Mouse (Mus musculus) hindbrain, embryonic 13.5 days (tissue): ENCODE measurements at regions not wholly inside any gene's neighbourhood (a gene's known extent, or its start where the extent isn't known, plus 50 kb on each side); places are given as distances from the start of the nearest gene placed in this dataset.

ENCODE experiments used
- ATAC-seq: fragments of 200-750 bp; cut with Nextera tagmentation; 2 replicates; pipeline ENCODE4 v1.8.0; 2017; ENCODE audit warnings: moderate TSS enrichment; ENCODE audit not compliant: low FRiP score
- H3K27ac ChIP-seq: fragments of 300-500 bp; sonication (generic); 2 replicates; pipeline ENCODE4 v1.5.1; 2015; ENCODE audit warnings: inconsistent platforms, mild to moderate bottlenecking, moderate library complexity
- H3K27me3 ChIP-seq: fragments of 300-500 bp; sonication (generic); 2 replicates; pipeline ENCODE4 v1.6.1; 2015; ENCODE audit warnings: mild to moderate bottlenecking, inconsistent platforms
- H3K36me3 ChIP-seq: fragments of 300-500 bp; sonication (generic); 2 replicates; pipeline ENCODE4 v1.6.1; 2015; ENCODE audit warnings: mild to moderate bottlenecking, inconsistent platforms
- H3K4me1 ChIP-seq: fragments of 300-500 bp; sonication (generic); replicated peaks from 2 replicates; pipeline ENCODE4 v1.6.1; 2015; ENCODE audit warnings: inconsistent platforms
- H3K4me2 ChIP-seq: fragments of 300-500 bp; sonication (generic); 2 replicates; pipeline ENCODE4 v1.6.1; 2015; ENCODE audit warnings: inconsistent platforms, mild to moderate bottlenecking, moderate library complexity
- H3K4me3 ChIP-seq: fragments of 300-500 bp; sonication (generic); 2 replicates; pipeline ENCODE4 v1.5.1; 2015; ENCODE audit warnings: mild to moderate bottlenecking, inconsistent platforms
- H3K9ac ChIP-seq: fragments of 300-500 bp; sonication (generic); 2 replicates; pipeline ENCODE4 v1.6.1; 2015; ENCODE audit warnings: mild to moderate bottlenecking, inconsistent platforms
- H3K9me3 ChIP-seq: fragments of 300-500 bp; sonication (generic); 2 replicates; pipeline ENCODE4 v1.6.1; 2016; ENCODE audit warnings: inconsistent platforms
- WGBS: fragments of 180-500 bp; shearing (Covaris S2); methylation state at CpG from one replicate; pipeline ENCODE4 v1.1.7; 2015; 5-methylcytosine and 5-hydroxymethylcytosine counted together

GRCm38 (mm10) chr16:79718230-79718629 is 627.3 kb upstream of the Tmprss15 start:
- 71% methylated on average over 1 of the region's 1 CpGs for WGBS
- H3K36me3 ChIP-seq = no peaks in the 10 kb centered on the region

GRCm38 (mm10) chr16:79692444-79692843 is 601.5 kb upstream of the Tmprss15 start:
- Histone ChIP-seq H3K36me3 (no peaks in the 10 kb centered on the region), H3K4me2 (no peak overlapping the region), H3K9ac (no peak overlapping the region), H3K4me1 (no peaks in the 10 kb centered on the region), H3K9me3 (no peaks in the 10 kb centered on the region), H3K27me3 (no peaks in the 10 kb centered on the region), H3K27ac (no peak overlapping the region), H3K4me3 (no peak overlapping the region)
- no peak for ATAC-seq
- 14% methylated on average over 2 of the region's 2 CpGs for WGBS

More at GRCm38 (mm10) chr16:79718230-79718629, 627.3 kb upstream of the Tmprss15 start:
- no peak overlapping the region for H3K9ac ChIP-seq
- no peaks in the 10 kb centered on the region for H3K4me1 ChIP-seq
- H3K4me2 ChIP-seq = no peak overlapping the region
- no peak overlapping the region for H3K27ac ChIP-seq
- no peaks in the 10 kb centered on the region for H3K27me3 ChIP-seq
- ATAC-seq = no peak
- H3K9me3 ChIP-seq = no peaks in the 10 kb centered on the region
- no peak overlapping the region for H3K4me3 ChIP-seq

- Histone ChIP-seq H3K4me1 (no peaks in the 10 kb centered on the region), H3K9ac (no peak overlapping the region), H3K36me3 (no peaks in the 10 kb centered on the region), H3K27ac (no peak overlapping the region), H3K9me3 (no peaks in the 10 kb centered on the region), H3K4me2 (no peak overlapping the region), H3K27me3 (no peaks in the 10 kb centered on the region), H3K4me3 (no peak overlapping the region)
- no peak for ATAC-seq
- WGBS = 65% methylated on average over 6 of the region's 6 CpGs
Measured at GRCm38 (mm10) chr16:79651162-79651741, 560.4 kb upstream of the Tmprss15 start.

GRCm38 (mm10) chr16:79640898-79641297 is 550.0 kb upstream of the Tmprss15 start:
- H3K27ac ChIP-seq = no peak overlapping the region
- ATAC-seq = no peak
- no peaks in the 10 kb centered on the region for H3K27me3 ChIP-seq
- no peak overlapping the region for H3K9ac ChIP-seq
- no peak overlapping the region for H3K4me2 ChIP-seq
- H3K4me3 ChIP-seq = no peak overlapping the region
- H3K4me1 ChIP-seq = no peaks in the 10 kb centered on the region
- 68% methylated on average over 3 of the region's 3 CpGs for WGBS
- H3K9me3 ChIP-seq = no peaks in the 10 kb centered on the region
- H3K36me3 ChIP-seq = no peaks in the 10 kb centered on the region

GRCm38 (mm10) chr16:79627139-79627538 is 536.2 kb upstream of the Tmprss15 start:
- H3K27me3 ChIP-seq = no peaks in the 10 kb centered on the region
- no peak overlapping the region for H3K4me2 ChIP-seq
- no peak for ATAC-seq
- WGBS = 67% methylated on average over 1 of the region's 1 CpGs
- no peak overlapping the region for H3K4me3 ChIP-seq
- no peaks in the 10 kb centered on the region for H3K36me3 ChIP-seq
- H3K27ac ChIP-seq = no peak overlapping the region
- H3K9ac ChIP-seq = no peak overlapping the region
- no peaks in the 10 kb centered on the region for H3K9me3 ChIP-seq
- no peaks in the 10 kb centered on the region for H3K4me1 ChIP-seq

GRCm38 (mm10) chr16:79611002-79611401 is 520.1 kb upstream of the Tmprss15 start:
- no peak overlapping the region for H3K27ac ChIP-seq
- H3K9me3 ChIP-seq = no peaks in the 10 kb centered on the region
- no peaks in the 10 kb centered on the region for H3K4me1 ChIP-seq
- no peak overlapping the region for H3K4me3 ChIP-seq
- H3K27me3 ChIP-seq = no peaks in the 10 kb centered on the region
- no peak for ATAC-seq
- no peaks in the 10 kb centered on the region for H3K36me3 ChIP-seq
- WGBS = 89% methylated on average over 5 of the region's 5 CpGs
- H3K4me2 ChIP-seq = no peak overlapping the region
- no peak overlapping the region for H3K9ac ChIP-seq

- Histone ChIP-seq H3K9me3 (no peaks in the 10 kb centered on the region), H3K36me3 (no peaks in the 10 kb centered on the region), H3K4me2 (no peak overlapping the region), H3K4me3 (no peak overlapping the region), H3K4me1 (no peaks in the 10 kb centered on the region), H3K27ac (no peak overlapping the region), H3K9ac (no peak overlapping the region), H3K27me3 (no peaks in the 10 kb centered on the region)
- WGBS = 73% methylated on average over 3 of the region's 3 CpGs
- no peak for ATAC-seq
Measured at GRCm38 (mm10) chr16:79590891-79591290, 500.0 kb upstream of the Tmprss15 start.

- no peak overlapping the region for H3K4me2 ChIP-seq
- H3K27me3 ChIP-seq = no peaks in the 10 kb centered on the region
- H3K9me3 ChIP-seq = no peaks in the 10 kb centered on the region
- H3K27ac ChIP-seq = no peak overlapping the region
- no peak for ATAC-seq
- no peak overlapping the region for H3K4me3 ChIP-seq
- no peaks in the 10 kb centered on the region for H3K36me3 ChIP-seq
- H3K9ac ChIP-seq = no peak overlapping the region
- H3K4me1 ChIP-seq = no peaks in the 10 kb centered on the region
Measured at GRCm38 (mm10) chr16:79585745-79586144, 494.8 kb upstream of the Tmprss15 start.

GRCm38 (mm10) chr16:79570867-79571266 is 480.0 kb upstream of the Tmprss15 start:
- Histone ChIP-seq H3K27me3 (no peaks in the 10 kb centered on the region), H3K27ac (no peak overlapping the region), H3K9ac (no peak overlapping the region), H3K4me1 (no peaks in the 10 kb centered on the region), H3K9me3 (no peaks in the 10 kb centered on the region), H3K4me2 (no peak overlapping the region), H3K4me3 (no peak overlapping the region), H3K36me3 (no peaks in the 10 kb centered on the region)
- ATAC-seq = no peak
- WGBS = 91% methylated on average over 2 of the region's 2 CpGs

- no peaks in the 10 kb centered on the region for H3K36me3 ChIP-seq
- H3K9me3 ChIP-seq = no peaks in the 10 kb centered on the region
- no peak overlapping the region for H3K27ac ChIP-seq
- H3K9ac ChIP-seq = no peak overlapping the region
- H3K27me3 ChIP-seq = no peaks in the 10 kb centered on the region
- no peak overlapping the region for H3K4me3 ChIP-seq
- no peak for ATAC-seq
- no peak overlapping the region for H3K4me2 ChIP-seq
- WGBS = 60% methylated on average over 2 of the region's 2 CpGs
- H3K4me1 ChIP-seq = no peaks in the 10 kb centered on the region
Measured at GRCm38 (mm10) chr16:79534370-79534769, 443.5 kb upstream of the Tmprss15 start.

GRCm38 (mm10) chr16:79492493-79492892 is 401.6 kb upstream of the Tmprss15 start:
- no peaks in the 10 kb centered on the region for H3K9me3 ChIP-seq
- no peaks in the 10 kb centered on the region for H3K4me1 ChIP-seq
- no peaks in the 10 kb centered on the region for H3K27me3 ChIP-seq
- no peak overlapping the region for H3K9ac ChIP-seq
- H3K27ac ChIP-seq = no peak overlapping the region
- no peak overlapping the region for H3K4me2 ChIP-seq
- H3K36me3 ChIP-seq = no peaks in the 10 kb centered on the region
- no peak overlapping the region for H3K4me3 ChIP-seq
- ATAC-seq = no peak
- WGBS = 49% methylated on average over 3 of the region's 3 CpGs

GRCm38 (mm10) chr16:79450871-79451270 is 360.0 kb upstream of the Tmprss15 start:
- no peak overlapping the region for H3K9ac ChIP-seq

GRCm38 (mm10) chr16:79449732-79450131 is 358.8 kb upstream of the Tmprss15 start:
- Histone ChIP-seq H3K9me3 (no peaks in the 10 kb centered on the region), H3K27me3 (no peaks in the 10 kb centered on the region), H3K9ac (no peak overlapping the region), H3K4me3 (no peak overlapping the region), H3K4me1 (no peaks in the 10 kb centered on the region), H3K27ac (no peak overlapping the region), H3K36me3 (no peaks in the 10 kb centered on the region), H3K4me2 (no peak overlapping the region)
- ATAC-seq = peak; percentile 93
- WGBS = 21% methylated on average over 1 of the region's 1 CpGs

More at GRCm38 (mm10) chr16:79450871-79451270, 360.0 kb upstream of the Tmprss15 start:
- no peak overlapping the region for H3K4me3 ChIP-seq
- ATAC-seq = no peak
- no peaks in the 10 kb centered on the region for H3K9me3 ChIP-seq
- no peak overlapping the region for H3K4me2 ChIP-seq
- no peaks in the 10 kb centered on the region for H3K27me3 ChIP-seq
- H3K4me1 ChIP-seq = no peaks in the 10 kb centered on the region
- no peaks in the 10 kb centered on the region for H3K36me3 ChIP-seq
- 65% methylated on average over 2 of the region's 2 CpGs for WGBS
- no peak overlapping the region for H3K27ac ChIP-seq
